Mouse (Mus musculus): ENCODE results near the gene Prom2. TPM values are rescaled to one million over a fixed set of nuclear protein-coding genes. Genes with fewer than 3 reads are reported as not detected.

The Prom2 gene
- polyA plus RNA-seq, 1 experiment from 2014 or later: 0.65 TPM

GRCm38 (mm10) chr2:127506131-127506632 is 35.1 kb downstream of the Prom2 start:
- Histone ChIP-seq H3K4me1 (replicated peaks) (no peaks in the 10 kb centered on the region; the same call in 1 of the 2 replicates), H3K4me2 (replicated peaks) (no peak overlapping the region), H3K27ac (no peak overlapping the region), H3K9ac (no peak overlapping the region), H3K36me3 (no peaks in the 10 kb centered on the region), H3K4me3 (replicated peaks) (no peak overlapping the region), H3K27me3 (replicated peaks) (no peaks in the 10 kb centered on the region), H3K9me3 (no peaks in the 10 kb centered on the region)
- ATAC-seq: no peak
- 79% methylated on average over 6 of the region's 6 CpGs for WGBS

DNA sequence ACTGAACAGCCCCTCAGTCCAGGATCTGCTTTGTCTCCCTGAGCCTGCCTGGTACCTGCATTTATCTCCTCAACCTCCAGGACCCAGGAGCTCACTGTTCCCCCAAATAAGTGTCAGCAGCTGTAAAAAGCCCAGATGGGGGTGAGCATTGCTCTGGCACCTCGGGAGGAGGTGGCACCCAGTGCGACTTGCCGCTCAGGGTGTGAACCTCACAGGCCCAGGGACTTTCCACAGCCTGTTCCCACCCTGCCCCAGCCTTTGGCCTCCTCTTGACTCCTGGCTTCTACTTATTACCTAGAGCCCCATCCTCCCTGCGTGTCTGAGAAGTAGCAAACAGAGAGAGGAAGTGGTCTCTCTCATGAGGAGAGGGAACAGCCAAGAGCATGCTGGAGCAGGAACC is 36.1 kb downstream of the Prom2 start:
- Histone ChIP-seq H3K27me3 (replicated peaks) (no peaks in the 10 kb centered on the region), H3K9ac (no peak overlapping the region), H3K27ac (no peak overlapping the region), H3K4me2 (replicated peaks) (no peak overlapping the region), H3K36me3 (no peaks in the 10 kb centered on the region), H3K4me3 (replicated peaks) (no peak overlapping the region), H3K9me3 (no peaks in the 10 kb centered on the region), H3K4me1 (replicated peaks) (no peaks in the 10 kb centered on the region; the same call in 1 of the 2 replicates)
- no peak for ATAC-seq
- 34% methylated on average over 4 of the region's 4 CpGs for WGBS

DNA sequence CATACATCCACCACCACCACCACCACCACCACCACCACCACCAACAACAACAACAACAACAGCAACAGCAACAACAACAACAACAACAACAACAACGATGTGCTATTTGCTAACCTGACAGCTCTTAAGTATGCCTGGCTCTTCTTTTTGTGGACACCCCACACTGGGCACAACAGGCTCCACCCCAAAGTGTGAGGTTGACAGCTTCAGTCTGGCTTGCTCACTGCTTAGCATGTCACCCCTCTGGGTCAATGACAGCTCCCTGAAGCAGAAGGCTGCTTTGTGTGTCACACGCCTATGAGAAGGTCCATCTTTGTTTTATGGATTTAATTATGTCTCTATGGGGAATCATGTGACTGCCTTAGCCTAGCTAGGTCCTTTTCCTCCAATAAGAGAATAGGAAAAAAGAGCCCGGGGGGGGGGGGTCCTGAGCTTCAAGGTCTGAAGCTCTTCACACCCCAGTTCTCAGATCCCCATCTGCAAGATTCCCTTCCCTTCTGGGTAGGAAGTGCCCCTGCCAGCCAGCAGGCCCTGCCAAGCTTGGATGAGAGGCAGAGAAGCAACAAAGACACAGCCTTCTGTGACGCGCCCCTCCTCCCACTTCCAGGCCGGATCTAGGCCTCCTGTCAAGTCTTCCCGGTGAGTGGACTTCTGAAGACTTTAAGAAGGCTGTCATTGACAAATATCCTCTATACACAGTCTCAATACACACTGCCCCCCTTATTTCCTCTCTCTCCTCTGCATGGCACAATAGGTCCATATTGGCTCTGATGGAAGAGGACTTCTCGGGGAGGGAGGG is 37.3 kb downstream of the Prom2 start:
- ATAC-seq: no peak
- no peaks in the 10 kb centered on the region for H3K27me3 ChIP-seq (replicated peaks)
- H3K4me3 ChIP-seq (replicated peaks): no peak overlapping the region
- H3K9me3 ChIP-seq: no peaks in the 10 kb centered on the region
- no peak overlapping the region for H3K4me2 ChIP-seq (replicated peaks)
- no peak overlapping the region for H3K9ac ChIP-seq
- no peaks in the 10 kb centered on the region for H3K36me3 ChIP-seq
- no peak overlapping the region for H3K27ac ChIP-seq
- no peaks in the 10 kb centered on the region; the same call in 1 of the 2 replicates for H3K4me1 ChIP-seq (replicated peaks)
- 52% methylated on average over 8 of the region's 8 CpGs for WGBS

DNA sequence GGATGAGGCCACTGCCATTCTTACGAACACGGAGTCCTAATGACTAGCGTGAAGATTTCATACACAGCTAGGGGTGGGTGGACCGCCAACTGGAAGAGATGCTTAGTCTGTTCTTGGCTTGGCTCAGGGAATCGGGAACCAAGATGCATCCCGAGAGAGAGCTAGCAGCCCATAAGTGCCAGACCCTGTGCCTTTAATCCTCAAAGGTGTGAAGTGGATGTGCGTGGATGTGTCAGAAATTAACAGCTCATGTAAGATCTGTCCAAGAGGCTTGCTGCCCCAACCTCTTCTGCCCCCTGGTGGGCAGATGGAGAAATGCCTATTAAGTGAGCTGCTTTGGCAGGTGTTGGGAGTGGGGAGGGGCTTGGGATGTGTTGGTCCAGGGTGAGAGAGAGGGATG is 40.2 kb downstream of the Prom2 start:
- WGBS: 50% methylated on average over 7 of the region's 7 CpGs

GRCm38 (mm10) chr2:127498750-127499149 is 42.5 kb downstream of the Prom2 start:
- WGBS: 77% methylated on average over 8 of the region's 8 CpGs
- Histone ChIP-seq H3K27me3 (replicated peaks) (no peaks in the 10 kb centered on the region), H3K4me3 (replicated peaks) (no peak overlapping the region), H3K4me2 (replicated peaks) (no peak overlapping the region), H3K36me3 (no peaks in the 10 kb centered on the region), H3K27ac (no peak overlapping the region), H3K9ac (no peak overlapping the region), H3K4me1 (replicated peaks) (no peaks in the 10 kb centered on the region), H3K9me3 (no peaks in the 10 kb centered on the region)
- no peak for ATAC-seq

More for the DNA sequence above, 40.2 kb downstream of the Prom2 start:
- H3K9me3 ChIP-seq: no peaks in the 10 kb centered on the region
- no peaks in the 10 kb centered on the region for H3K4me1 ChIP-seq (replicated peaks)
- no peak; the same call in 1 of the 2 replicates for ATAC-seq
- no peaks in the 10 kb centered on the region for H3K27me3 ChIP-seq (replicated peaks)
- no peak overlapping the region for H3K9ac ChIP-seq
- no peak overlapping the region for H3K4me2 ChIP-seq (replicated peaks)
- no peak overlapping the region for H3K27ac ChIP-seq
- H3K36me3 ChIP-seq: no peaks in the 10 kb centered on the region
- H3K4me3 ChIP-seq (replicated peaks): no peak overlapping the region

GRCm38 (mm10) chr2:127496321-127496720 is 44.9 kb downstream of the Prom2 start:
- Histone ChIP-seq H3K27ac (no peak overlapping the region), H3K9me3 (no peaks in the 10 kb centered on the region), H3K4me2 (replicated peaks) (no peak overlapping the region)

GRCm38 (mm10) chr2:127484476-127485170 is 56.6 kb downstream of the Prom2 start:
- 8% methylated on average over 19 of the region's 19 CpGs for WGBS
- peak; percentile 78 for ATAC-seq
- Histone ChIP-seq H3K4me2 (replicated peaks) (peak overlapping the region; percentile 52), H3K4me3 (replicated peaks) (peak overlapping the region; percentile 11), H3K4me1 (replicated peaks) (peaks cover 29% of the 10 kb centered on the region), H3K27me3 (replicated peaks) (peaks cover 60% of the 10 kb centered on the region), H3K9ac (no peak overlapping the region), H3K36me3 (no peaks in the 10 kb centered on the region), H3K9me3 (no peaks in the 10 kb centered on the region), H3K27ac (no peak overlapping the region)

More at GRCm38 (mm10) chr2:127496321-127496720, 44.9 kb downstream of the Prom2 start:
- Histone ChIP-seq H3K4me3 (replicated peaks) (no peak overlapping the region), H3K36me3 (no peaks in the 10 kb centered on the region), H3K9ac (no peak overlapping the region), H3K4me1 (replicated peaks) (no peaks in the 10 kb centered on the region), H3K27me3 (replicated peaks) (no peaks in the 10 kb centered on the region)
- no peak for ATAC-seq
- 47% methylated on average over 1 of the region's 1 CpGs for WGBS

GRCm38 (mm10) chr2:127483001-127483400 is 58.3 kb downstream of the Prom2 start:
- Histone ChIP-seq H3K27me3 (replicated peaks) (peaks cover 65% of the 10 kb centered on the region), H3K4me2 (replicated peaks) (peak overlapping the region; percentile 94), H3K4me1 (replicated peaks) (peaks cover 29% of the 10 kb centered on the region), H3K4me3 (replicated peaks) (peak overlapping the region; percentile 56), H3K9ac (0 out of 2 replicates have a peak overlapping the region, but pooled peaks have one; percentile 50), H3K36me3 (no peaks in the 10 kb centered on the region), H3K27ac (0 out of 2 replicates have a peak overlapping the region, but pooled peaks have one; percentile 29), H3K9me3 (no peaks in the 10 kb centered on the region)
- WGBS: under 1% methylated on average over 20 of the region's 21 CpGs
- ATAC-seq: peak; percentile 39; the same call in 1 of the 2 replicates

- peaks cover 65% of the 10 kb centered on the region for H3K27me3 ChIP-seq (replicated peaks)
- no peaks in the 10 kb centered on the region for H3K36me3 ChIP-seq
- H3K4me2 ChIP-seq (replicated peaks): peak overlapping the region; percentile 94
- 2% methylated on average over 21 of the region's 21 CpGs for WGBS
- peak; percentile 90 for ATAC-seq
- peak overlapping the region; percentile 29; the same call in 1 of the 2 replicates for H3K27ac ChIP-seq
- H3K9me3 ChIP-seq: no peaks in the 10 kb centered on the region
- peaks cover 29% of the 10 kb centered on the region for H3K4me1 ChIP-seq (replicated peaks)
- peak overlapping the region; percentile 50; the same call in 1 of the 2 replicates for H3K9ac ChIP-seq
- peak overlapping the region; percentile 56 for H3K4me3 ChIP-seq (replicated peaks)
These were observed 58.7 kb downstream of the Prom2 start for GRCm38 (mm10) chr2:127482533-127482911.

DNA sequence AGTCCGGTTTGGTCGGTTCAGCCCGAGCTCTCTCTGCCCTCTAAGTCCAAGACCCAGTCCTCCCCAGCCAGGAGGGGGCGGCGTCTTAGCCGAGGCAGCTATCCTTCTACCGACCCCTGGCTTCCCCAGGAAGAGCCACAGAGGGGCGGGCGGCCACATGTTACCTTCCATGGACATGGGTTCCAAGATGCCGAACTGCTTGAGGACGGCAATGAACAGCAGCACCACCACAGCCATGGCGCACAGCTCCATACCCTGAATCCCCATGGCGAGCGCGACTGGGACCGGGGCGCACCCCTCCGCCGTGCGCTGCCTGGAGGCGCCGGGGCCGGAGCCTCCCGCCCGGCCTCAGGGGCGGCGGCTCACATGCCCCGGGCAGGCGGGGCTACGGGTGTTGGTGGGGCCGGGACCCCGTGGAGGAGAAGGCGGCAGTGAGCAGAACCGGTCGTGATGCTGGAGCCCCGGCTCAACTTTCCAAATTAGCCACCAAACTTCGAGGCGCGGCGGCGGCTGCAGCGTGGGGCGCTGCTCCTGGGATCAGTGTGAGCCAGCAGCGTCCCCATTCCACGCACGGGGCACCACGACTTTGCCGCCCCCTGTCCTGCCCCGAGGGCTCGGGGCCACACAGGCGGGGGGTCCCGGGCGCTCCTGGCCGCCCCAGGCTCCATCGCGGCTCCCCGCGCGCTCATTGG is 59.3 kb downstream of the Prom2 start:
- Histone ChIP-seq H3K27me3 (replicated peaks) (peaks cover 65% of the 10 kb centered on the region), H3K4me3 (replicated peaks) (peak overlapping the region; percentile 56), H3K9ac (peak overlapping the region; percentile 50), H3K27ac (no peak overlapping the region), H3K4me1 (replicated peaks) (peaks cover 29% of the 10 kb centered on the region), H3K4me2 (replicated peaks) (peak overlapping the region; percentile 94), H3K36me3 (no peaks in the 10 kb centered on the region), H3K9me3 (no peaks in the 10 kb centered on the region)
- ATAC-seq: peak; percentile 50
- under 1% methylated on average over 58 of the region's 59 CpGs for WGBS

- Histone ChIP-seq H3K9me3 (no peaks in the 10 kb centered on the region), H3K4me3 (replicated peaks) (no peak overlapping the region), H3K36me3 (no peaks in the 10 kb centered on the region), H3K9ac (no peak overlapping the region), H3K4me2 (replicated peaks) (no peak overlapping the region), H3K27ac (no peak overlapping the region), H3K4me1 (replicated peaks) (peaks cover 26% of the 10 kb centered on the region), H3K27me3 (replicated peaks) (peaks cover 54% of the 10 kb centered on the region)
- WGBS: 73% methylated on average over 10 of the region's 10 CpGs
- ATAC-seq: no peak
These were observed 61.5 kb downstream of the Prom2 start for GRCm38 (mm10) chr2:127479763-127480162.

GRCm38 (mm10) chr2:127479210-127479609 is 62.1 kb downstream of the Prom2 start:
- Histone ChIP-seq H3K9me3 (no peaks in the 10 kb centered on the region), H3K9ac (no peak overlapping the region), H3K27me3 (replicated peaks) (peaks cover 49% of the 10 kb centered on the region), H3K27ac (no peak overlapping the region), H3K4me1 (replicated peaks) (peaks cover 21% of the 10 kb centered on the region), H3K4me2 (replicated peaks) (no peak overlapping the region), H3K4me3 (replicated peaks) (no peak overlapping the region), H3K36me3 (no peaks in the 10 kb centered on the region)
- no peak for ATAC-seq
- WGBS: 70% methylated on average over 4 of the region's 4 CpGs
